Mouse (Mus musculus) lung, adult 18-20 months (tissue): ENCODE results near the gene Tex101.
"Not testable (repeated sequence)": the region's sequence is repeated elsewhere in the genome, so short reads cannot be mapped to it uniquely, and the experiment has no call there.

ENCODE experiments used
- DNase-seq, 2 experiments: peaks; one replicate each; pipeline ENCODE4 v3.0.0; 2022; ENCODE audit warnings: mixed read lengths in 2 of 2

The Tex101 gene

DNA sequence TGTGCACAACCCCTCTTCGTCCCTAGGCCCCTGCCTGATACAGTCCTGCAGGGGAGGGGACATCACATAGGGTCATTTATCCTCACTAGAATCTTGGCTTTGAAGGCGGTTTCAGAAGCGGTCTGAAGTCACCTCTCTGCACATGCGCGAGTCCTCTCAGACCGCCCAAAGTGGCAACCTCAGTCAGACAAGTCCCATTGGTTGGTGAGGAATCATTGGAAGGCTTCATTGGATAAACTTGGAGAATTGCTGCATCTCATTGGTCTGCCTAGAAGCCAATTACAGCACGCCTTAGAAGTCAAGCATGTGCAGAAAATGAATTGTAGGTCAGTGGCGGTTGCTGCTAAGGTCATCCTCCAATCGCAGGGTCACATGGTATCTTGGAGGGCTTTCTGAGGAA lies at the start of gene Tex101:
Tex101 (minus strand) TSS at position 101 of the 400 bp plus-strand sequence.
- DNase-seq: no peak

DNA sequence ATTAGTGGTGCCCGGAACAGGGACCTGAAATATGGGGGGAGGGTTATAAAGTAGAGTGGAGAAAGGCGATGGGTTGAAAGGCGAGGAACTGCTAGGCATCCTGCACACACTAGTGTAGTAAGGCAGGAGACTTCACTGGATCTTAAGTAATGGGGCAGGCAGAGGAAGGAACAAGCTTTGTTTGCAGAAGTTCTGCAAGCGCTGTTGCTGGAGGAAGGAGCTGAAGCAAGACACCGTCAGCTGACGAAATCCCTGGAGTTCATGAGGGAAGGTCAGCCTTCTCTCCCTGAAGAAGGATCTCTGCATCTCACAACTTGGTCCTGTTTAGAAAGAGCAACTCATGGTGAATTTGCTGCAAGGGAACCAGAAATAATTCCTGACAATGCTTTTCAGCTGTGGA lies 38.6 kb upstream of the Tex101 start:
- DNase-seq: peak; percentile 6 to 11

DNA sequence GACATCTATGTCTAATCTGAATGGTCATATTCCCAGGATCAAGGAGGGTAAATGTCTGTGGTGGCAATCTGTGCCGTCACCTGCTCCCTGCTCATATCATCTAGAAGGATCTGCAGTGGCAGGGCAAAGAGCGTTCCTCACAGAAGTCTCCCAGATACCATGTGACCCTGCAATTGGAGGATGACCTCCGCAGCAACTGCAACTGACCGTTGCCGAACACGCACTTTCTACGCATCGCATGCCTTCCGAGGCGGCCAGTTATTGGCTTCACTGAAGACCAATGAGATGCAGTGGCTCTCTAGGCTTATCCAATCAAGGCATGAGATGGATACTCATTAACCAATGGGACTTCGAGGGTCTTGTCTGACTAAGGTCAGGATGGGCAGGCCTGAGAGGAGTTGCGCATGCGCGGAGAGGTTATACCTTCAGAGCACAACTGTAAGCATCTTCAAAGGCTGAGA lies 32.4 kb upstream of the Tex101 start, which contains the start of gene BC049730:
BC049730 (plus strand) TSS at position 411 of the 461 bp plus-strand sequence.
- no peak for DNase-seq

DNA sequence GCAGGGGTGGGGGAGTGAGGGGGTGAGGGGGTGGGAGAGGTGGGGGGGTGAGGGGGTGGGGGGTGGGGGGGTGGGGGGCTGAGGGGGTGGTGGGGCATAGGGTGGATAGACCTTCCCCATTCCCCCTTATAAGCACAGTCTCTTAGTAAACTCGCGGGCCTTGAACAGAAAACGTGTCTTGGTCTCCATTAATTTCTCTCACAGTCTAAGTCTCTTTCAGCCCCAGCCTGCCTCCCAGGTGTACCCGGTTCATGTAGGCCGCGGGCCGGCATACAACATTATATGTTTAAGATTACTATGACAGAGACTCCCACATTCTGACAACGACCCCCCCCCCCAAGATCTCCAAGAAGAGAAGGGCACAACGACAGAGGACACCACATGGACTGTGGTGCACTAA lies 26.4 kb upstream of the Tex101 start:
- not testable (repeated sequence) for DNase-seq

DNA sequence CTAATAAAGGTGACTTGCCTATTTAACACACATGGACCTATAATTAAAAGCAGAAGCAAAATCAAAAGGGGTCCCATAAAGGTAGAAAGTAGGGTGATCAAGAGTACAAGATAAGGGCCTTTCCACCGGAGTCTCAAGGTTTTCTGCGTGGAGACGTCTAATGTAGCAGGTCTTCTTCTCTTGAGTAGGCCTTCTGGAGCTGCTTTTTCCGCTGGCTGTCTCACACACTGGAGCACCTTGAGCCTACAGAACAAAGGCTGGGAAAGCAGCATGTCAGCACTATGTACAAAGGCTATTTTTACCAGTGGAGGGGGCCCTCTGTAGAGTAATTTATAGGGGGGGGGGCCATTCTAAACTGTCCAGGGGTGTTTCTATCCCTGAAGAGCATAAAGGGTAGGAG lies 21.4 kb upstream of the Tex101 start:
- not testable (repeated sequence) for DNase-seq

DNA sequence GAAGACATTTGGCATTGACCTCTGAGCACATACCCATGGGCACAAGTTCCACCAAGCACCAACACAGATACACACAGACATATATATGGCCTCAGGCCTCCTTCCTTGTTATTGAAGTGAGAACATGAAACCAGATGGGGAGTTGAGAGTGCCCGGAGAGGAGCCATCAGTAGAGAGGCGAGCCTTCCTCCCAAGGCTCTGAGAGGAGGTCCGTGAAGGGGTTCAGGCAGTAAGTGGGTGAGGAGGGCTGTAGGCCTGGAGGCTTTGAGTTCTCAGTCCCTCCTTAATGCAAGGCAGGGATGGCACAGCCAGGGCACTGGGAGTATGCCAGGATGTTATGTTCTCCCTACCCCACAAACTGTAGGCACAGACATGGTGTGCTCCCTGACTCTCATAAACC lies 16.2 kb upstream of the Tex101 start:
- DNase-seq: not testable (repeated sequence)

DNA sequence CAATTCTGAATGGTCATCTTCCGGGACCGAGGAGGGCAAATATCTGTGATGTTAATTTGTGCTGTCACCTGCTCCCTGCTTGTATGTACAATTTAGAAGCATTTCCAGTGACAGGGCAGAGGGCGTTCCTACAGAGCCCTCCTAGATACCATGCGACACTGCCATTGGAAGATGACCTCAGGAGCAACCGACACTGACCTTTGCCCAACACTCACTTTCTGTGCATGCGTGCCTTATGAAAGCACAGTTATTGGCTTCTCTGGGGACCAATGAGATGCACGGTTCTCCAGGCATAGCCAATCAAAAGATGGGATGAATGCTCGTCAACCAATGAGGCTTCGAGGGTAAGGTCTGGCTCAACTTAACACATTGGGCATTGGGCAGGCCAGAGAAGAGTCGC lies 11.0 kb upstream of the Tex101 start:
- DNase-seq: not testable (repeated sequence)

DNA sequence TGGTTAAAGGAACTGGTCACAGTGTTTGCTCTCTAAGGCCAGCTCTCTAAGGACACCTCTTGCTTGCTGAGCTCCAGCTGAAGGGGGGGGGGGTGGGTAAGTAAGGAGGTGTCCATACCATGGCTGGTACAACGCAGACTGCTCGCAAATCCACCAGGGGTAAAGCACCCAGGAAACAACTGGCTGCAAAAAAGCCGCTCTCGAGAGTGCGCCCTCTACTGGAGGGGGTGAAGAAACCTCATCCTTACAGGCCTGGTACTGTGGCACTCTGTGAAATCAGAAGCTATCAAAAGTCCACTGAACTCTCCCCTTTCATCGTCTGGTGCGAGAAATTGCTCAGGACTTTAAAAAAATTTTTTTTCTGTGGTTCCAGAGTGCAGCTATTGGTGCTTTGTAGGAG lies 7.6 kb upstream of the Tex101 start:
- not testable (repeated sequence) for DNase-seq

DNA sequence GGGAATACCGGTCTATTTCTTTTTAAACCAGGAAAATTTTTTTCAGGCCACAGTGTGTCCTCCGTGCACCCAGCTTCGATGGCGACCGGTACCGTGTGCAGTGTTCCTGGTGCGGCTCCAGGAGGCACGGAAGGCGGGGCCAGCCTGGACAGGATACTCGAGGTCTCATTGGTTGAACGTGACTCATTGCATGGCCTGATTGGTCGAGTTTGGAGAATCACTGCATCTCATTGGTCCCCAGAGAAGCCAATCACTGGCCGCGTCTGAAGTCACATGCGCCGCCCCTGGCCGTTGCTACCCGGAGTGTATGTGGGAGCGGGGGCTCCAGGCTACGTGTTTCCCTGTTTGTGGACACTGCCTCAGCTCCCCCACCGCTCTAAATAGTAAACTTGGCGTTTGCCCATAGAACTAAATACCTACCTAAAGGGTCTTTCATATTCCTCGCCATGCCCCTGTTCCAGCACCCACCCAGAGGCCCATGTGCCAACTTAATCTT lies 4.5 kb downstream of the Tex101 start:
- DNase-seq: no peak

DNA sequence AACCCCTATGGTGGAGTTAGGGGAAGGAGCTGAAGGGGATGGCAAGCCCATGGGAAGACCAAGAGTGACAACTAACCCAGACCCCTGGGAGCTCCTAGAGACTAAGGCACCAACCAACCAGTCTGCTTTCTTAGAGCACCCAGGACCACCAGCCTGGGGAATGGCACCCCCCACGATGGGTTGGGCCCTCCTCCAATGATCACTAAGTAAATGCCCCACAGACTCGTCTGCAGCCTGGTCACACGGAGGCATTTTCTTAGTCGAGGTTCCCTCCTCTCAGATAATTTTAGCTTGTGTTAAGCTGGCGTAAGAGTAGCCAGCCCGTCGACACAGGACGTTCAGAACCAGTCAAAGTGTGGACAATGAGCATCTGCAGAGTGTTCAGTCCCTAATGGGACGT lies 11.5 kb downstream of the Tex101 start:
- no peak for DNase-seq

DNA sequence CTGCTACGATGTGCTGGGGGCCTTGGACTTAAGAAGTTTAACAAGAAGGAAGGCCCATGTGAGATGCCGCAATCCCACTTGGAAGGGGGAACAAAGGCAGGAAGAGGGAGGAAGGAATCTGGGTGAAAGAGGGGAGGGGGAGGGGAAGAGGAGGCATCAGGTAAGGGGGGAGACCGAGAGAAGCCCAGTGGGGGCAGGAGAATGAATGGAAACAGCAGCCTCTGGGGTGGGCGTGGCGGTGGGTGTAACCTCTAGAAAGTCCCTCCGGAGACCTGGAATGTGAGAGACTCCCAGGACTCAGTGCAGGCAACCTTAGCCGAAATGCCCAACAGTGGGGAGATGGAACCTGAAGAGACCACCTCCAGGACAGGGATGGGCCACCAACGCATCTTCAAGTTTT lies 12.2 kb downstream of the Tex101 start:
- DNase-seq: no peak

DNA sequence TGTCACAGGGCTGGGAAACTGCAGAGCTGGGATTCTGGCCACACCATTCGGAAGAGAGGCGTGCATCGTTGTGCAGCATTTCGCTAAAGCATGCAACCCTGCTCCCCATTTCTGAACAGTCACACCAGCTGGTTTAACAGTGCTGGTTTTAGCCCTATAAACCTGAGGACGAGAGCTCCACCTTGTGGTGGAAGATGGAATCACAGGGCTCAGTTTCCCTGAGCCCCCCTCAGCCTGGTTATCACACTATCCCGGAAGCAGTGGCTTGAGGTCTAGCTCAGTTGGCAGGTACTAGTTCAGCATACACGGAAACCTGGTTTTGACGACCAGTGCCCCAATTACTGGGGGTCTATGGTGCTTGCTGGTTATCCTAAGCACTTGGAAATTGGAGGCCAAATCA lies 13.9 kb downstream of the Tex101 start:
- DNase-seq: peak; percentile 31 to 36

DNA sequence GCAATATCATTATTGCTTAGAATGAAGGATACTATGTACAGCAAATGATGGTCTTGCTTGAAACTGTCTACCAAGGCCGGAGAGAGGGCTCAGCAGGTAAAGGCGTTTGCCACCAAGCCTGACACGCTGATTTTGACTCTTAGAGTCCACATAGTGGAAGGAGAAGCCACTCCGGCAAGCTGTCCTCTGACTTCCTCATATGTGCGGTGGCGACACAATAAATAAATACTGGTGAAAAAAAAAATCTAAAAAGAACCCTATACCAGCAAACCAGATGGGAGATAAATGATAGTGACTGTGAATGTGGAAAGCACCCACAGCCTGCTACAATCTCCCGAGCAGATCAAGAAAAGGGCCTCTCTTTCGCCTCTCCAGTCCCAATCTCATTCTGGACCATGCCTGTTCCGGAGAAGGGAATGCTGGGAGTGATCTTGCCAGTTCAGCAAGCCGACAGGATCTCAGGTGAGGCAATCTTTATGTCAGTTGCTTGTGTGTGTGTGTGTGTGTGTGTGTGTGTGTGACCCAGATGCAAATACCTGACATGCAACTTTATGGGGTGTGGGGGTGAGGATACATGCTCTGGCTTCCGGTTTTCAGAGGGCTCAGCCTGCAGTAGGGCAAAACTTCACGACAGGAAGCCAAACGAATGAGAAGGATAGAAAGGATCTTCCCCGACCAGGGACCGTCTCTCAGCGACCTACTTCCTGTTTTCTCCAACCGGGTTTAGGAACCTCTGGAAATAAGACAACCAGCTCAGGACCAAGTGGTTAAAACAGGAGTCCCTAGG lies 15.2 kb downstream of the Tex101 start:
- DNase-seq: peak in 1 of 2 experiments; percentile 4

DNA sequence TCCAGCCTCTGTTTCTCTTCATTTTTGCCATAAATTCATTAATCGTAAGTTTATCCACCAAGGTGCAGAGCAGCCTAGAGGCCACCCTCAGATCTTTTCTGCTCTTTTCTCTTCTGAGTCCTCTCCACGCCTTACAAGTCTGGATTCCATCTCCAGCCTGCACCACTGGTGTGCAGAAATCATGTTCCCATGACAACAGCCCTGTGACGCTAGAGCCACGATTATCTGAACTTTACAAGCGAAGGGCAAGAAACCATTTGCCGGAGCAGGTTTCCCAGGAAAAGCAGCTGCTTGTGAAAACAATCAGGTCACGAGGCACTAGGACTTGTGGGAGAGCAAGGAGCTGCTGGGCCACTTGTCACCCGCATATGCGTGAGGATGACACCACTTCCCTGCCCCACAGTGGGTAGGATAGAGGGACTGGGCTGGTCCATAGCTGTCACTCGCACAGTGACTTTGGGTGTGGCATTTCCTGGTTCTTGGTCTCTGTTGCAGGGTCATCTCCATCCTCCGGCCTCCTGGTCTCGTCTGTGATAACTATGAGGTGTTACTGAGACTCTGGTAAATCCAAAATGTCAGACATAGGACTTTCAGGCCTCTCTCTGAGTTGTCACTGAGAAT lies 16.6 kb downstream of the Tex101 start:
- no peak for DNase-seq

DNA sequence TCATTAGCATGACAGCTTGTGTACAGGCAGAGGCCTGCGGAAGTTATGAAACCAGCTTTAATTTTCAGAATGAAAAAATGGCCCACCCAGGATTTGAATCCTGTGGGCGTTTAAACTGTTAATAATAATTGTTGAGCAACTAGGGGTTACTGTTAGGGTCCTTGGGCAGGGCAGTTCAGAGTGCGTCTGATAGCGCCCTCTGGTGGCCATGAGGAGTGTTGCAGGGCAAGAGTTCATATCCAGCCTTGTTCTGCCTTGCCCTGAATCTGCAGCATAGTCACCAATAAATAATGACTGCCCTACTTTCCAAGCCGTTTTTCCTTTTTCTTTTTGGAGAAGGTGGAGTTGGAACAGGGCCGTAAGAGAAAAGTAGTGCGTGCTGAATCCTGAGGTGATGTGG lies 22.8 kb downstream of the Tex101 start:
- DNase-seq: peak; percentile 53 to 55

DNA sequence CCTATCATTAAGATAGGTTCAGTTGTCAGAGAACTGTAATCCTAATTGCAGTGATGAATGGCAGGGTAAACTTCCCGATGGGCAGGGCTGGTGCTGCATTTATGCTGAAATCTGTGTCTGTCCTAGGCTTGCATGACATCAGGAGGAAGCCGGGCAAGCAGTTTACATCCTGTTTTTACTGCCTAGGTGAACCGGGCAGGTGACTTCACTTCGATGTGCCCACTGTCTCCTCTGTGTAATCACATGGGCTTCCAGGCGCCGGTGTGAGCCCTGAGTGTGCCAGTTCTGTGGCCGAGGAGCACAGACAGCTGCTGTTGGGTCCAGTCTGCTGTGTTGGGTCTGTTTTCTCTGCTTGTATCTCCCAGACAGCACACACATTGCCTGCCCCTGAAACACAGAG lies 30.0 kb downstream of the Tex101 start:
- no peak for DNase-seq

DNA sequence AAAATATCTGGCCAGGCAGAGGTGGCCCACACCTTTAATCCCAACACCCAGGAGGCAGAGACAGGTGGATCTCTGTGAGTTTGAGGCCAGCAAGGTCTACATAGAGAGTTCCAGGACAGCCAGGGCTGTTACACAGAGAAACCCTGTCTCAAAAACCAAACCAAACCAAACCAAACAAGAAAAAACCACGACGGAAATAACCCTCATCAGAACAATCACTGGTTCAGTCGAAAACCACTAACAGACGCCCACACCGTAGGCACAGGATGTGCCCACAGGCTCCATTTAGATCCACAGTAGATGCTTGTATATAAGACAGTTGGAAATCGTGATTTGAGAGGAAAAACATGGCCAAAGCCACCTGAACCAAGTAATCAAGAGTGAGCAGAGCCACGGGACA lies 31.5 kb downstream of the Tex101 start:
- no peak for DNase-seq

DNA sequence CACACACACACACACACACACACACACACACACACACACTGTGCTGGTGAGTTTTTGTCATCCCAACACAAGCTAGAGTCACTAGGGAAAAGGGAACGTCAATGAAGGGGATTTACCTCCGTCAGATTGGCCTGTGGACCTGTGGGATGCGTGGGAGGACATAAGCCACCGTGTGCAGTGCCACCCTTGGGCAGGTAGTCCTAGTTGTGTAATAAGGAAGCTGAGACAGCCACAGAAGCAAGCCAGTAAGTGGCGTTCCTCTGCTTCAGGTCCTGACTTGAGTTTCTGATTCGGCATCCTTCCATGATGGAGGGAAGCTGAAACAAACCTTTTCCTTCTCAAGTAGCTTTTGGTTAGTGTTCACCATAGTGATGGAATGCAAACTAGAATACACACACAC lies 32.0 kb downstream of the Tex101 start:
- DNase-seq: no peak

DNA sequence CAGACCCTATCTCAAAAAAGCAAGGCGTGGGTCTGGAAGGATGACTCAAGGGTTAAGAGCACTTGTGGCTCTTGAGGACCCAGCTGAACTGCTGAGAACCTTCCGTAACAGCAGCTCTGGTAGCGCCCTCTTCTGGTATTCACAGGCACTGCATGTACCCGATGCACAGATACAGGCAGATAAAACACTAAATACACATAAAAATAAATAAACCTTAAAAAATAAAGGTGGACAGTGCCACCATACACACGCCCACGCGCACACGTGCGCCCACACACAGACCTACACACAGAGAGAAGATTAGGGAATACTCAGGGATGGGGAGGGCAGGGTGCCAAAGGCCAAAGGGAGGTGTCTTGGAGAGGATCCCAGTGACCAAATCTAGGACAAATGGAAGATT lies 34.0 kb downstream of the Tex101 start:
- peak; percentile 42 to 51 for DNase-seq

DNA sequence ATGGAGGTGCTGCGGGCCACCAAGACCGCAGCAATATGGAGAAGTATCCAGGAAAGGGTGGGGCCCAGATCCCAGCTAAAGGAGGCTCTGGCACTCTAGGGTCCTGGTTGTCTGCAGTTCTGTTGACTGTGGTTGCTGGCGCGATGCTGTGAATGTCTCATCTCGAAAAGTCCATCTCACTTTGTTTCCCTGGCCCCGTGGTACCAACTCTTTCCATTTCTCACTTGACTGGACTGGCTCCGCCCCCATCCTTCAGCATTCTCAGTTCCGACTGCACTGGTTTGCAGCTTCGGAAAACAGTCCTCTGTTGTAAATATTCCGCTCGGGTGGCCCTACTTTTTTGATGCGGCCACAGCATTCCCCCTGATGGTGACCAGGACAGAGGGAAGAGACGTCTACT lies 36.0 kb downstream of the Tex101 start:
- no peak for DNase-seq

DNA sequence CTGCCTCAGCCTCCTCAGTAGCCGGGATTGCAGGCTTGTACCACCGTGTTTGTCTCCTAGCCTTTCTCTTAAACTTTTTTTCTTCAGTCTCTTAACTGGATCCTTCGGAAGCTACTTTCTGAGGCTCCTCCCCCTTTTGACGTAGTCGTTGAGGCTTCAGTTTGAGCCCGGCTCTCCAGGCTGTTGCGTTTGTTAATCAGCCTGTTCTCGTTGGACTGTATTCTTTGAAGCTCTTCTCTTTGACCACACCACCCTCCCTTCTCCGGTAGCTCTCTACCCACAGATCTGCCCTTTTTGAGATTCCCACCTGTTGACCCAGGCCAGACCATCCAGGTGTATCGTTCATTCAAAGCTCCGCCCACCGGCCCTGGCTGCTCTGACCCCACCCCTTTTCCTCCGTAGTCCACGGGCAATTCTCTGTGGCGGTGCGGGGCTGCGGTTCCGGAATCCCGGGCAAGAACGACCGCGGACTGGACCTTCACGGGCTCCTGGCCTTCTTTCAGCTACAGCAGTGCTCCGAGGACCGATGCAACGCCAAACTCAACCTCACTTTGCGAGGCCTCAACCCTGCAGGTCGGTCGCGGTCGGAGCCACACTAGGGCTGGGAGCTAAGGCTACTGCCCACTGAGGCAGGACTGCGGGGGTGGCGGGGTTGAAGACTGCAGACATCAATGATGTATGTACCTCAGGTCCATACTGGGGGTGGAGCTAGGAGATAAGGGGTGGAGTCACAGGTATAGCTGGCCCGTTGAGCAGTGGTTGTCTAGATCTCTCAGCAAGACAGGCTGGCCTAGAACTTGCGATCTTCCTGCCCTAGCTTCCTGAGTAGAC lies 38.2 kb downstream of the Tex101 start:
- peak; percentile 36 to 45 for DNase-seq

DNA sequence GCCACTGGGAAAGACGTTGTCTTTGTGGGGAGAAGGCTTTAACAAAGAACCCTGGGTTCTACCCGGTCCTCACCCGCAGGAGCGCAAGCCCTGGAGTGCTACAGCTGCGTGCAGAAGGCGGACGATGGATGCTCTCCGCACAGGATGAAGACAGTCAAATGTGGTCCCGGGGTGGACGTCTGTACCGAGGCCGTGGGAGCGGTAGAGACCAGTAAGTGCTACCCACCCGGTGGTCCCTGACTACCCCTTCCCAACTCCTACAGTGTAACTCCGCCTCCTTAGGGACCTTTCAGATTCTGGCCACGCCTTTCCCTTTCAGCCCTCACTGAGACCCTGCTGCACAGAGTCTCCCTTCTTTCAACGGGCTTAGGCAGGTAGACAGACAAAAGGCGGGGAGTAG lies 39.4 kb downstream of the Tex101 start:
- no peak for DNase-seq

DNA sequence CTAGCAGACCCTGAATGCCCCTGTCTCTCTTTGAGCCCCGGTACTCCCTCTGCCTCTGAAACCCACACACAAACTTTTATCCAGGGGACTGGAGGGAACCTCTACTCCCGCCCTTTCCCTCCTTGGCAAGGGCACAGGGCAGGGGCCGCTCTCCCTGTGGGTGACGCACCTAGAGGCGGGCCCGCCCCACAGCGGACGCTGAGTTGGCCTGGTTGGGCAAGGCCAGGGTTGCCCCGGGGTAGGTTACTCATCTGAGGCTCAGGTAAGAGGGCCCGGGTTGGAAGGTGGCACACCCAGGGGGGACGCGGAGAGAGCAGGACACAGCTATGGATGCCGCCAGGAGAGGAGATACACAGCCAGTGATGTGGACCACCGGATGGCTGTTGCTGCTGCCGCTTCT lies 40.2 kb downstream of the Tex101 start, which contains the start of gene Lypd3:
Lypd3 (plus strand) TSS at position 287 of the 400 bp plus-strand sequence.
- DNase-seq: no peak
